Mouse (Mus musculus) bone marrow macrophage, adult 2 months (primary cell): ENCODE measurements around the gene 4930519G04Rik.

Experiments used
- CTCF ChIP-seq: IDR thresholded peaks from 2 replicates; pipeline ENCODE4 v1.5.1; 2012; ENCODE audit warnings: low read depth, mild to moderate bottlenecking, low read length, moderate library complexity
- POLR2A ChIP-seq: IDR thresholded peaks from 2 replicates; pipeline ENCODE4 v1.6.1; 2012; ENCODE audit warnings: mild to moderate bottlenecking, low read depth, low read length, borderline replicate concordance

DNA sequence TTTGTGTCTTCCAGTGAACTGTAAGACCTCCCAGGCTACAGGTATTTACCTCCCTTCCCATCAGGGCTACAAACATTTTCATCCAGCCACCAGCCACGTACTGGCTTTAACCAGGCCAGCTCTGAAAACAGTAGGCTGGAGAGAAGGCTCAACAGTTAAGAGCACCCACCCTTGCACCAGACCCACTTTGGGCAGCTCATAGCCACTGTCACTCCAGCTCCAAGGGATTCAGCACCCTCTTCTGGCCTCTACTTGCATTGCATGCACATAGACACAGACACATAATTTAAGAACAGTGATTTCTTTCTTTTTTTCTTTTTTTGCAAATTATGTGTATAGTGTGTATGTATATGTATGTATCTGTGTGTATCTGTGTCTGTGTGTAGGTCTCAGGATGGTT lies 48.9 kb downstream of the 4930519G04Rik start:
- TF ChIP-seq POLR2A (no peak), CTCF (peak; percentile 60)
